Mouse (Mus musculus): Measurements from ENCODE around the gene Wbp1l.
A peak's percentile ranks its signal among the peaks of the same experiment; 100 is the strongest.

Gene Wbp1l

GRCm38 (mm10) chr19:46599375-46600256 is 732 bp downstream of the Wbp1l start:
- no peak for DNase-seq

GRCm38 (mm10) chr19:46600371-46600770 is 1.5 kb downstream of the Wbp1l start:
- DNase-seq: no peak

GRCm38 (mm10) chr19:46601491-46601890 is 2.6 kb downstream of the Wbp1l start:
- DNase-seq: no peak

- no peak for DNase-seq
Measured at GRCm38 (mm10) chr19:46602406-46602805, 3.5 kb downstream of the Wbp1l start.

- no peak for DNase-seq
Measured at GRCm38 (mm10) chr19:46606718-46607117, 7.8 kb downstream of the Wbp1l start.

- peak; percentile 53 for DNase-seq
Measured at GRCm38 (mm10) chr19:46607424-46607823, 8.5 kb downstream of the Wbp1l start.

- no peak for DNase-seq
Measured at GRCm38 (mm10) chr19:46608158-46608557, 9.3 kb downstream of the Wbp1l start.

- DNase-seq: no peak
Measured at GRCm38 (mm10) chr19:46616378-46616777, 17.5 kb downstream of the Wbp1l start.

- DNase-seq: no peak
Measured at GRCm38 (mm10) chr19:46617361-46617760, 18.5 kb downstream of the Wbp1l start.

GRCm38 (mm10) chr19:46618322-46618721 is 19.4 kb downstream of the Wbp1l start:
- peak; percentile 59 for DNase-seq

- DNase-seq: no peak
Measured at GRCm38 (mm10) chr19:46619001-46619400, 20.1 kb downstream of the Wbp1l start.

GRCm38 (mm10) chr19:46619518-46619917 is 20.6 kb downstream of the Wbp1l start:
- no peak for DNase-seq

- no peak for DNase-seq
Measured at GRCm38 (mm10) chr19:46620016-46620808, 21.3 kb downstream of the Wbp1l start.

- no peak for DNase-seq
Measured at GRCm38 (mm10) chr19:46621236-46622183, 22.6 kb downstream of the Wbp1l start.

- DNase-seq: no peak
Measured at GRCm38 (mm10) chr19:46622659-46623193, 23.8 kb downstream of the Wbp1l start.

- peak; percentile 82 for DNase-seq
Measured at GRCm38 (mm10) chr19:46623194-46623667, 24.3 kb downstream of the Wbp1l start.

GRCm38 (mm10) chr19:46623790-46624772 is 25.2 kb downstream of the Wbp1l start:
- DNase-seq: peak; percentile 88

- DNase-seq: no peak
Measured at GRCm38 (mm10) chr19:46625015-46625414, 26.1 kb downstream of the Wbp1l start.

- DNase-seq: no peak
Measured at GRCm38 (mm10) chr19:46625519-46625918, 26.6 kb downstream of the Wbp1l start.

GRCm38 (mm10) chr19:46628403-46628802 is 29.5 kb downstream of the Wbp1l start:
- DNase-seq: peak; percentile 57

GRCm38 (mm10) chr19:46629807-46630206 is 30.9 kb downstream of the Wbp1l start:
- DNase-seq: no peak
